Mouse (Mus musculus): ENCODE data around the gene Reep6. TPM values are rescaled to one million over a fixed set of nuclear protein-coding genes. Genes with fewer than 3 reads are reported as not detected.

Gene Reep6
- total and polyA plus RNA-seq, 3 experiments: 1.3 to 72.8 (median 49.5) TPM

GRCm38 (mm10) chr10:80288097-80288496 is 41.7 kb upstream of the Reep6 start:
- H3K27me3 ChIP-seq (ENCODE audit: insufficient read depth, low read length): no peaks in the 10 kb centered on the region
- no peaks in the 10 kb centered on the region for H3K9me3 ChIP-seq (replicated peaks)
- peaks cover 69% of the 10 kb centered on the region for H3K36me3 ChIP-seq (replicated peaks)
- no peak overlapping the region for H3K4me3 ChIP-seq (ENCODE audit: low read depth, low read length)
- ATAC-seq (ENCODE audit: extremely low read depth, insufficient number of reproducible peaks, low FRiP score, poor library complexity, severe bottlenecking): no peak
- TF ChIP-seq GATA2 (IDR thresholded peaks at IDR 0.05; ENCODE audit: borderline replicate concordance, low read depth, low read length): no peak
- no peak for TF ChIP-seq POLR2AphosphoS5 (IDR thresholded peaks at IDR 0.05; ENCODE audit: insufficient replicate concordance, low read depth, low read length)
- no peak for TF ChIP-seq GATA1 (IDR thresholded peaks at IDR 0.05; ENCODE audit: borderline replicate concordance, low read length)
- TF ChIP-seq CTCF (IDR thresholded peaks at IDR 0.05; ENCODE audit: low read depth, low read length): no peak
- TF ChIP-seq TAL1 (conservative IDR thresholded peaks at IDR 0.05; ENCODE audit: low read depth, low read length): no peak
- H3K4me1 ChIP-seq (ENCODE audit: insufficient read depth, low read depth, low read length): peaks cover 45% of the 10 kb centered on the region
- no peak for DNase-seq (ENCODE audit: low spot score)

GRCm38 (mm10) chr10:80288657-80289056 is 41.1 kb upstream of the Reep6 start:
- DNase-seq (ENCODE audit: low spot score): no peak
- peaks cover 69% of the 10 kb centered on the region for H3K36me3 ChIP-seq (replicated peaks)
- no peak overlapping the region for H3K4me3 ChIP-seq (ENCODE audit: low read depth, low read length)
- no peak for ATAC-seq (ENCODE audit: extremely low read depth, insufficient number of reproducible peaks, low FRiP score, poor library complexity, severe bottlenecking)
- no peaks in the 10 kb centered on the region for H3K27me3 ChIP-seq (ENCODE audit: insufficient read depth, low read length)
- peaks cover 43% of the 10 kb centered on the region for H3K4me1 ChIP-seq (ENCODE audit: insufficient read depth, low read depth, low read length)
- TF ChIP-seq GATA1 (IDR thresholded peaks at IDR 0.05; ENCODE audit: borderline replicate concordance, low read length): no peak
- no peak for TF ChIP-seq GATA2 (IDR thresholded peaks at IDR 0.05; ENCODE audit: borderline replicate concordance, low read depth, low read length)
- TF ChIP-seq POLR2AphosphoS5 (IDR thresholded peaks at IDR 0.05; ENCODE audit: insufficient replicate concordance, low read depth, low read length): no peak
- no peak for TF ChIP-seq CTCF (IDR thresholded peaks at IDR 0.05; ENCODE audit: low read depth, low read length)
- no peak for TF ChIP-seq TAL1 (conservative IDR thresholded peaks at IDR 0.05; ENCODE audit: low read depth, low read length)
- no peaks in the 10 kb centered on the region for H3K9me3 ChIP-seq (replicated peaks)

GRCm38 (mm10) chr10:80292251-80293146 is 37.3 kb upstream of the Reep6 start, which contains the start of gene Rps15:
Gene Rps15 (plus strand): TSS chr10:80292453.
- Histone ChIP-seq H3K9me3 (replicated peaks) (no peaks in the 10 kb centered on the region), H3K4me3 (ENCODE audit: low read depth, low read length) (peak within 1 kb of the TSS; percentile 83), H3K27me3 (ENCODE audit: insufficient read depth, low read length) (peaks cover 12% of the 10 kb centered on the region), H3K36me3 (replicated peaks) (peaks cover 50% of the 10 kb centered on the region), H3K4me1 (ENCODE audit: insufficient read depth, low read depth, low read length) (peaks cover 57% of the 10 kb centered on the region)
- ATAC-seq (ENCODE audit: extremely low read depth, insufficient number of reproducible peaks, low FRiP score, poor library complexity, severe bottlenecking) (peak; percentile 84), DNase-seq (ENCODE audit: low spot score) (peak; percentile 89)
- TF ChIP-seq POLR2AphosphoS5 (IDR thresholded peaks at IDR 0.05; ENCODE audit: insufficient replicate concordance, low read depth, low read length): no peak
- no peak for TF ChIP-seq CTCF (IDR thresholded peaks at IDR 0.05; ENCODE audit: low read depth, low read length)
- no peak for TF ChIP-seq GATA2 (IDR thresholded peaks at IDR 0.05; ENCODE audit: borderline replicate concordance, low read depth, low read length)
- no peak for TF ChIP-seq GATA1 (IDR thresholded peaks at IDR 0.05; ENCODE audit: borderline replicate concordance, low read length)
- no peak for TF ChIP-seq TAL1 (conservative IDR thresholded peaks at IDR 0.05; ENCODE audit: low read depth, low read length)

- peak overlapping the region; percentile 83 for H3K4me3 ChIP-seq (ENCODE audit: low read depth, low read length)
- H3K9me3 ChIP-seq (replicated peaks): no peaks in the 10 kb centered on the region
- TF ChIP-seq GATA2 (IDR thresholded peaks at IDR 0.05; ENCODE audit: borderline replicate concordance, low read depth, low read length): no peak
- TF ChIP-seq GATA1 (IDR thresholded peaks at IDR 0.05; ENCODE audit: borderline replicate concordance, low read length): no peak
- DNase-seq (ENCODE audit: low spot score) (no peak), ATAC-seq (ENCODE audit: extremely low read depth, insufficient number of reproducible peaks, low FRiP score, poor library complexity, severe bottlenecking) (no peak)
- H3K36me3 ChIP-seq (replicated peaks): peaks cover 43% of the 10 kb centered on the region
- peaks cover 19% of the 10 kb centered on the region for H3K27me3 ChIP-seq (ENCODE audit: insufficient read depth, low read length)
- peaks cover 56% of the 10 kb centered on the region for H3K4me1 ChIP-seq (ENCODE audit: insufficient read depth, low read depth, low read length)
Observed at GRCm38 (mm10) chr10:80293325-80293724, 36.4 kb upstream of the Reep6 start.

GRCm38 (mm10) chr10:80294311-80294710 is 35.4 kb upstream of the Reep6 start:
- H3K36me3 ChIP-seq (replicated peaks): peaks cover 33% of the 10 kb centered on the region
- TF ChIP-seq CTCF (IDR thresholded peaks at IDR 0.05; ENCODE audit: low read depth, low read length) (no peak), GATA1 (IDR thresholded peaks at IDR 0.05; ENCODE audit: borderline replicate concordance, low read length) (no peak), POLR2AphosphoS5 (IDR thresholded peaks at IDR 0.05; ENCODE audit: insufficient replicate concordance, low read depth, low read length) (no peak), TAL1 (conservative IDR thresholded peaks at IDR 0.05; ENCODE audit: low read depth, low read length) (no peak), GATA2 (IDR thresholded peaks at IDR 0.05; ENCODE audit: borderline replicate concordance, low read depth, low read length) (no peak)
- peaks cover 28% of the 10 kb centered on the region for H3K27me3 ChIP-seq (ENCODE audit: insufficient read depth, low read length)
- peaks cover 52% of the 10 kb centered on the region for H3K4me1 ChIP-seq (ENCODE audit: insufficient read depth, low read depth, low read length)
- ATAC-seq (ENCODE audit: extremely low read depth, insufficient number of reproducible peaks, low FRiP score, poor library complexity, severe bottlenecking) (no peak), DNase-seq (ENCODE audit: low spot score) (no peak)
- H3K4me3 ChIP-seq (ENCODE audit: low read depth, low read length): peak overlapping the region; percentile 83
- H3K9me3 ChIP-seq (replicated peaks): no peaks in the 10 kb centered on the region

GRCm38 (mm10) chr10:80294788-80295303 is 34.9 kb upstream of the Reep6 start:
- H3K9me3 ChIP-seq (replicated peaks): no peaks in the 10 kb centered on the region
- TF ChIP-seq CTCF (IDR thresholded peaks at IDR 0.05; ENCODE audit: low read depth, low read length): no peak
- TF ChIP-seq GATA2 (IDR thresholded peaks at IDR 0.05; ENCODE audit: borderline replicate concordance, low read depth, low read length): no peak
- TF ChIP-seq TAL1 (conservative IDR thresholded peaks at IDR 0.05; ENCODE audit: low read depth, low read length): no peak
- TF ChIP-seq GATA1 (IDR thresholded peaks at IDR 0.05; ENCODE audit: borderline replicate concordance, low read length): no peak
- TF ChIP-seq POLR2AphosphoS5 (IDR thresholded peaks at IDR 0.05; ENCODE audit: insufficient replicate concordance, low read depth, low read length): 0 out of 2 replicates have a peak, but pooled peaks have one; percentile 22
- H3K36me3 ChIP-seq (replicated peaks): peaks cover 31% of the 10 kb centered on the region
- peaks cover 52% of the 10 kb centered on the region for H3K4me1 ChIP-seq (ENCODE audit: insufficient read depth, low read depth, low read length)
- peak overlapping the region; percentile 83; the same call in 1 of the 2 replicates for H3K4me3 ChIP-seq (ENCODE audit: low read depth, low read length)
- ATAC-seq (ENCODE audit: extremely low read depth, insufficient number of reproducible peaks, low FRiP score, poor library complexity, severe bottlenecking) (no peak), DNase-seq (ENCODE audit: low spot score) (no peak)
- peaks cover 34% of the 10 kb centered on the region for H3K27me3 ChIP-seq (ENCODE audit: insufficient read depth, low read length)

Measured in G1E (cell line).